Mouse (Mus musculus) C2C12 (cell line): ENCODE measurements around the gene P4htm.

Experiments used
- CEBPB ChIP-seq: IDR thresholded peaks from one replicate; pipeline ENCODE4 v1.6.1; 2011; ENCODE audit warnings: low read depth, mild to moderate bottlenecking, control low read depth, moderate library complexity
- CTCF ChIP-seq: IDR thresholded peaks from one replicate; pipeline ENCODE4 v1.5.1; 2011; ENCODE audit not compliant: control insufficient read depth, insufficient read depth, insufficient read length

DNA sequence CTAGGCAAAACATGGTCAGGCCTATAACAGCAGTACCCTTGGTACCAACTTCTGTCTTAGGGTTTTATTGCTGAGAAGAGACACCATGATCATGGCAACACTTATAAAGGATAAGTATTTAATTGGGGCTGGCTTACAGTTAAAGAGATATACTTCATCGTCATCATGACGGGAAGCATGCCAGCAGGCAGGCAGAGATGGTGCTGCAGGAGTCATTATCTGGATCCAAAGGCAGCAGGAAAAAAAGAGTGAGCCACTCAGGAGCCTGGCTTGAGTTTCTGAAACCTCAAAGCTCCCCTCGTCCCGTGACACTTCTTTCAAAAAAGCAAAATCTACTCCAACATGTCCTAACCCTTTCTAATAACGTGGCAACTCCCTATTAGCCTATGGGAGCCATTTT is 34.9 kb upstream of the P4htm start:
- TF ChIP-seq CTCF (no peak), CEBPB (no peak)
